Mouse (Mus musculus): ENCODE results near the gene Gdf9.

DNA sequence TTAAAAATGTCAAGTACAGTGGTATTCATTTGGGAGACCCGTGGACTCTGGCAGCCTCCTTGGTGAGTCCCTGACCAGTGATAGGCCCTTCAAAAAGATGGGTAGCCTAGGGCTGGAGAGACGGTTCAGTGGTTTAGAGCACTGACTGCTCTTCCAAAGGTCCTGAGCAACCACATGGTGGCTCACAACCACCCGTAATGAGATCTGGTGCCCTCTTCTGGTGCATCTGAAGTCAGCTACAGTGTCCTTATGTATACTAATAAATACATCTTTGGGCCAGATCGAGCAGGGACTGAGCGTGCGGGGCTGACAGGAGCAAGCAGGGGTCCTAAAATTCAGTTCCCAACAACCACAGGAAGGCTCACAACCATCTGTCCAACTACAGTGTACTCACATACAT is 13.0 kb downstream of the Gdf9 start:
- peak; percentile 17; the same call in 1 of the 2 replicates for TF ChIP-seq CTCF (IDR thresholded peaks at IDR 0.05; ENCODE audit: control insufficient read depth, insufficient read depth, insufficient replicate concordance, low read depth, low read length)
- no peak for TF ChIP-seq POLR2A (IDR thresholded peaks at IDR 0.05; ENCODE audit: control insufficient read depth, low read depth, low read length)
